Mouse (Mus musculus) liver, embryonic 14.5 days (tissue): ENCODE measurements at regions not wholly inside any gene's neighbourhood (a gene's known extent, or its start where the extent isn't known, plus 50 kb on each side); places are given as distances from the start of the nearest gene placed in this dataset.

Experiments used
- CTCF ChIP-seq: IDR thresholded peaks from 2 replicates; pipeline ENCODE4 v1.5.1; 2016; ENCODE audit warnings: antibody characterized with exemption, low read depth, control low read depth
- EP300 ChIP-seq: IDR thresholded peaks from 2 replicates; pipeline ENCODE4 v1.6.1; 2016; ENCODE audit warnings: antibody characterized with exemption, low read depth

DNA sequence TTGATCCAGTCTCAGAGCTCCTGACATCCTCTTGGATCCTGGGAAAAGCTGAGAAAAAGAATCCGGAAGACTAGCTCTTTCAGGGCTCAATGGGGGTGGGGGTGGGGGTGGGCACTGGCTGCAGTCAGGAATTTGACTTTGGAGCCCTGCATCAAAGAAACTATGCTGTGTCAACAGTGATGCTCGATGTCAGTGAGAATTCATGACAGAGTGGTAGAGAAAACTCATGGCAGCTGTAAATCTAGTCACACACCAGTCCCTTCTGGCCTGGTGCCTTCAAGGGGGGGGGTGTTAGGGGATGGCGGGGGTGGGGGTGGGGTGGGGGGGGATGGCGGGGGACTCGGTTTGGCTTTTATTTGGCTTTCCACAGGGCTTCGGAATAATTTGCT lies 233.0 kb downstream of the 4933412E24Rik start:
- TF ChIP-seq CTCF (no peak), EP300 (no peak)
